Mouse (Mus musculus) c-Kit-positive CD71-negative TER-119-negative erythroid progenitor cells, embryonic 14.5 days (primary cell): ENCODE results near the gene Abcc10.

Source experiments
- DNase-seq: peaks from one replicate; pipeline ENCODE4 v3.0.0-alpha.2; 2013; ENCODE audit warnings: low read depth

The Abcc10 gene

DNA sequence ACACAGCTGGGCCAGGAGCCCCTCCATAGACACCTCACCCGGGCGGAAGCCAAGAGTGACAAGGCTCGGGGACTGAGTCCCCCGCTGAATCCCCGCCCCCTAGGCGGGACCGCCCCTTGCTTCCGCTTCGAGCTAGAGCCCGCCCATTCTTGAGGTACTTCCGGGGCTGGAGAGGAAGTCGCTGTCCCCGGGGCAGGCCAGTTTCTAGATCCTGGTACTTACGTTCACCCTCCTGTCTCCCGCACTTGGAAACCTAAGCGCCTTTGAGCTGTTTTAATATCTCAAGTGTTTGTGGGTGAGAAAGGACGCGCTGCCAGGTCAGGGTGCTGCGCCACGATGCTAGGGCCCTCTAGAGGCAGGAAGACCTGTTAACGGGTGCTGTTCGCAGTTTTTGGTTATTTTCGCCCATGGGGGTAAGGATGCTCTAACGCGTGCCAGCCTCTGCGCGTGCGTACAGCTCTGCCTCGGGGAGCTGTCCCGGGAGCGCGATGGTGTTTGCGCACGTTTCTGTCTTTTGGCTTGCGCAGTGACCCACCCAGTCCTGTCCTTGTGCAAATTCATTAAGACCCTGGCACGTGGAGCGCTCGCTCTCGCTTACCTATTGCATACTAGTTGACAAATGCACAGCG is at the start of gene Abcc10:
Gene Abcc10 (minus strand): TSS at position 447 of the 629 bp plus-strand sequence.
- peak; percentile 97 for DNase-seq

- DNase-seq = no peak
These were observed 43.6 kb upstream of the Abcc10 start for GRCm38 (mm10) chr17:46371783-46372182.

GRCm38 (mm10) chr17:46351026-46351700 is 23.0 kb upstream of the Abcc10 start:
- no peak for DNase-seq

DNA sequence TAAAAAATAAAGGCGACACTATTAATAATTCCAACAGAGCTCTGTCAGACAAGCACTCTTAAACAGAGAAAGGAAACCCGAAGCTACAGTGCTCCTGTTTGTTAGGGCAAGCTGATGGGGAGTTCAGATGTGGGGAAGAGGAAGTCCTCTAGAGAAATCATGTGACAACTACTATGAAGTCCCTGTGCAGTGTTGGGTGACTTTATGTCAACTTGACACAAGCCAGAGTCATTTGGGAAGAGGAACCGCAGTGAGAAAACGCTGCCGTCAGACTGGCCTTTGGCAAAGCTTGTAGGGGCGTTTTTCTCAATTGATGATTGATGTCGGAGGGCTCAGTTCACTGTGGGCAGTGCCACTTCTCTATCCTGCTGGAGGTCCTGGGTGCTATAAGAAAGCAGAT is 13.1 kb upstream of the Abcc10 start:
- DNase-seq = no peak

DNA sequence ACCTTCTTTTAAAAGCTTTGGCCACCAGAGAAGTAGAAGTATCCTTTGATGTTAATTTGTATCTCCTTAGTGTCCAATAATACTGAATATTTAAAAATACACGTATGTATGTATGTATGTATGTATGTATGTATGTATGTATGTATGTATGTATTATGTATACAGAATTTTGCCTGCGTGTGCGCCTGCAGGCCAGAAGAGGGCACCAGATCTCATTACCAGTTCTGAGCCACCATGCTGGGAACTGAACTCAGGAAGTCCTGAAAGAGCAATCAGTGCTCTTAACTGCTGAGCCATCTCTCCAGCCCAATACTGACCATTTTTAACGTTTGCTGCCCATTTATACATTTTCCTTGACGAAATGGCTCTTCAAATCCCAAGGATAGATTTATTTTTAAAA is 8.3 kb upstream of the Abcc10 start:
- no peak for DNase-seq

GRCm38 (mm10) chr17:46328723-46329122 is 571 bp upstream of the Abcc10 start:
- no peak for DNase-seq

DNA sequence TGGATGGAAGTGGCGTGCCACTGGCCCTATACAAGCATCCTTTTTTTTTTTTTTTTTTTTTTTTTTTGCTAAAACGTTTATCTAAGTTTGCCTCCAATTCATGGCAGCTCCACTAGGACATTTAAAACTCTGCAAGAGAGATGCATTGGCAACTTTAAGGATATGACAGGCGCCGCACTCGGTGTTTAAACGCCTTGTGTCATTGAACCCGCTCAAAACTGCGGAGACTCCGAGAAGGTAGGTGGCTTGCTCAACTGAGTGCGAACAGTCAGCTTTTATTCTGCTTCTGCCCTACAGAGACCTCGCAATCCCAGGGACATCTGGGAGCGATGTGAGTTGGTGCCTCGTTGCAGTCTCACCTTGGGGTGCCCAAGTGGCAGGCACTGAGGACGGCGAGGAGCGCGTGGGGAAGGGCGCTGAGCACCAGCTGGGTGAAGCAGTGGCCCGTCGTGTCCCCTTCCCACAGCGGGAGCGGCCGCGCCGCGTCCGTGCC is 693 bp downstream of the Abcc10 start:
- DNase-seq = no peak

DNA sequence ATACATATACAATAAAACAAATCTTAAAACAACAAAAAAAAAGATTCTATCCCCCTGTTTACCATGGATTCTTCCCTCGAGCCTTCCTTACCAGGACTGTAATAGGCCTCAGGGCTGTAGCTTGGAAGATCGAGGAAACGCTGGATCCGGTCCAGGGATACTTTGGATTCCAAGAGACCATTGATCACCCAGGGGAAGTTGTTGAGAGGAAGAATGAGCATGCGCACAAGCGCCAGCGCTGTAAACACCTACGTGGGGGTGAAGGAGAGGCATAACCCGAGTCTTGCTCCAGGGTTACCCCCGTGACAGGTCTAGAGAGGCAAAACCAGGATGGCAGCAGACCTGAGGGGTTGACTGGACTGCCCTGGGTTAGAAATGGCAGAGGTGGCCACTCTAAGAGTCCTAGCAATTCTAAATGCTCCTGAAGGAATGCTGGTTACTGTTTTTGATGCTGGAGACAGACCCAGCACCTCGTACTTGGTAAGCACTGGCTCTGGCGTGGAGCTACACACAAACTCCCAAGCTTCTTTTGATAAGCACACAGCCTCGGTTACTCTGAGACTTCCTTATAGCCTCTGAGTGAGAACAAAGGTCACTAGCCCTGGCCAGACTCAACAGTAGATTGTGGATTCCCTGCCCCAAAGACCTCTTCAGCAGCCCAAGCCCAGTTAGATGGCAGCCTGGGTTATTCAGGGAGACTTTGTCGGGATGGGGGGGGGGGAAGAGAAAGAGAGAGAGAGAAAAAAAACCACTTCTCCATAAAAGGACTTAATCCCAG is 5.9 kb downstream of the Abcc10 start:
- no peak for DNase-seq

- DNase-seq = no peak
These were observed 7.7 kb downstream of the Abcc10 start for GRCm38 (mm10) chr17:46320492-46320891.

DNA sequence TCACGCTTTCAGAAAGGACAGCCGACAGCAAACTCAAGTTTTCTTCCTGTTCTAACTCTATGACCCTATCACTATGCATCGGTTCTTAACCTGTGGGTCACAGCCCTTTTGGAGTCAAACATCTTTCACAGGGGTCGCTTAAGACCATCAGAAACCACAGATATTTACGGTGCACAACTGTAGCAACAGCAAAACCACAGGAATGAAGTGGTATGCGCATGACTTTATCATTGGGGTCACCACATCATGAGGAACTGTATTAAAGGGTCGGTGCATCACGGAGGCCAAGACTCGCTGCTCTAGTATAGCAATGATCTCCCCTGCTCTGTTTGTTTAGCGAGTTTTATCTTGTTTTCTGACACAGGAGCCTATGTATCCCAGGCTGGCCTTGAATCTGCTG is 12.3 kb downstream of the Abcc10 start:
- DNase-seq = no peak

DNA sequence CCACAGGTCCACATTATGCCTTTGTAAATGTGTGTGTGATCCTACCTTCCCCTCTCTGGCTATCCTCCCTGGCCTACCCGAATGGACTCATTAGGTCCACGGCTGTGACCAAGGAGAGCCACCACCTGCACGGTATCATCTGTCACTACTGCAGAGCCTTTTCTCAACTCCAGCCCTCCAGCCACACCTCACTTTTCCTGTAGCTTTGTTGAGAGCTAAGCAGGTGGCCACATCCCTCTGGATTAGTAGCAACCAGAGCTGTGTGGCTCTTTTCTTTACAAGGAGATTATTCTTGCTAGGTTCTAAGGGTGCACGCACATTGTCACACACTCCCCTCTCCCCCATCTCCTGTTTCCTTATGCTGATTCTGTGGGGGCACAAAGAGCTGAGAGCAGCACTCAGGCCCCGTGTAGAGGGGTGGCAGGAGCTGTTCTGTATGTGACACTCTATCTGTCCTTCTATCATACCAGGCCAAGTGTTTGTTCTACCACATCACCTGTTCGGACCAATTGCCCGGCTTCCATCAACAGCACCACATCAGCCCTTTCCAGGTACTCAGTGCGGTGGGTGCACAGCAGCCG is 14.9 kb downstream of the Abcc10 start:
- DNase-seq = no peak

GRCm38 (mm10) chr17:46310515-46310914 is 17.6 kb downstream of the Abcc10 start:
- DNase-seq = no peak

- DNase-seq = no peak
These were observed 18.3 kb downstream of the Abcc10 start for GRCm38 (mm10) chr17:46309835-46310234.

- DNase-seq = no peak
These were observed 21.2 kb downstream of the Abcc10 start for GRCm38 (mm10) chr17:46306956-46307355.

DNA sequence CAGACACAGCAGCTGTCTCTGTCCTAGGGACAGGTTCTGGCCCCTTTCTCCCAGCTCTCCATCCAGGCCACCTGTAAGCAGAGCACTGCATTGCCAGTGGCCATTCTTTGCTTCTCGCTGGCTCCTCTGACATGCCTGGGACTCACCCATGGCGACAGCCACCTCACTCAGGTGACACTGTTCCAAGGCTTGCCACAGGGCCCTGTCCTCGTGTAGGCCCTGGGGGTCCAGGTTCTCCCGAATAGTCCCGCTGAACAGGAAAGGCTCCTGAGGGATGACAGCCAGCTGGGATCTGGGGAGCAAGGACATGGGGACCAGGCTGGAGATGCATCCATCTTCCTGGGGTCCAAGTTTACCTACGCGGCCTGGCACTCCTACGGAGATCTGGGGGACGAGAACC is 24.0 kb downstream of the Abcc10 start:
- no peak for DNase-seq

DNA sequence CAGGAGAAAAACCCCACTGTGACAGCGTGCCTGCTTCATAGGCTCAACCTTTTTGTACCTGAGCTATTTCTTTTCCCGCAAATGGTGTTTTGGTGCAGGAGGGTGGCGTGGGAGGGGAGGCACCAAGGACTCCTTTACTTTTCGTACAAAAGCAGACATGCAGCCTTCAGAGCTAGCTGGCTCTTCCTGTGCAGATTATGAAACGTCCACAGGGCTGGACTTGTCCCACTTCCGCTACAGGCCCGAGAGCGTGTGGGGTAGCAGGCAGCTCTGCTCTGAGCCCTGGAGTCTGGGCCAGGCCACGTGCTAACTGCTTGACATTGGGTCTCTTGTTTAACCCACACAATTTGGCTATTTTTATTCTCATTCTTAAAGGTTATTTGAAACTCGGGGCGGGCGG is 26.3 kb downstream of the Abcc10 start:
- DNase-seq = no peak

DNA sequence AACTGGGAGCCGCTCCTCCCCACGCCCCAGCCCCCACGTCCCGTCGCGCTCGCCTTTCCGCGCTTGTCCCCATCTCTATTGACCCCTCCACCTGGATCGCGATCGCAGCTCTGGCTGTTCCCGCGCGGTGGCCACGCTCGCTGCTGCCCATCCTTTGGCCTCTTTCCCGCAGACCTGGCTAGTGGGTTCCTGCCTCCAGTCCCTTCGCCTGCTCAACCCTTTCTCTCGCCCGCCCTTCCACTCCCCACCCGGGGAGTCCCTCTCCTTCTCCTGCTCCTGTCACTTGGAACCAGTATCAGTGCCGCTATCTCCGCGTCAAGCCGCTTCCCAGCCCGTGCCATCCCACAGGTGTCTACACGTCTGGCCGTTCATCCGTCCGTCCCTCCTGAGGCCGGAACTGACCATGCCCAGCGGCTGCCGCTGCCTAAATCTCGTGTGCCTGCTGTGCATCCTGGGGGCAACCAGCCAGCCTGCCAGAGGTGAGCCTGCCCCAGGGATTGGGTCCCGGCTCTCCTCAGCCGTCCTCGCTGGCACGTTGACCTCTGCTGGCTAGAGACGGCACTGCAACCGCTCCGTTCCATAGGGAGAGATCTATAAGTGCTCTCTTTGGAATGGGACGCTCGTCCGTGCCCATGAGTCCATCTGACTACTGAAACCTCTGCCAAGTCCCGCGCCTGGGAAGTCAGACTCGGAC is 29.8 kb downstream of the Abcc10 start:
- peak; percentile 50 for DNase-seq

- DNase-seq = no peak
These were observed 30.6 kb downstream of the Abcc10 start, which contains the start of gene Dlk2 for GRCm38 (mm10) chr17:46297364-46298219. Gene Dlk2, plus strand, starts transcription at chr17:46297421.

GRCm38 (mm10) chr17:46297028-46297363 is 31.2 kb downstream of the Abcc10 start:
- DNase-seq = no peak

- DNase-seq = no peak
These were observed 31.6 kb downstream of the Abcc10 start for GRCm38 (mm10) chr17:46296601-46297000.

- no peak for DNase-seq
These were observed 40.5 kb downstream of the Abcc10 start for GRCm38 (mm10) chr17:46287678-46288095.
